Mouse (Mus musculus): ENCODE results near the gene Foxa2.

- TF ChIP-seq CTCF (IDR thresholded peaks at IDR 0.05; ENCODE audit: low read depth) (no peak), EP300 (IDR thresholded peaks at IDR 0.05; ENCODE audit: low read depth) (no peak)
Measured at GRCm38 (mm10) chr2:148091657-148092056, 44.9 kb upstream of the Foxa2 start.
